Mouse (Mus musculus) right cerebral cortex, adult 18-20 months (tissue): ENCODE data around the gene Coro1b.
"Not testable (repeated sequence)": the region's sequence is repeated elsewhere in the genome, so short reads cannot be mapped to it uniquely, and the experiment has no call there.

Experiments used
- DNase-seq: peaks from one replicate; pipeline ENCODE4 v3.0.0; 2022; ENCODE audit warnings: mixed read lengths

Coro1b gene

DNA sequence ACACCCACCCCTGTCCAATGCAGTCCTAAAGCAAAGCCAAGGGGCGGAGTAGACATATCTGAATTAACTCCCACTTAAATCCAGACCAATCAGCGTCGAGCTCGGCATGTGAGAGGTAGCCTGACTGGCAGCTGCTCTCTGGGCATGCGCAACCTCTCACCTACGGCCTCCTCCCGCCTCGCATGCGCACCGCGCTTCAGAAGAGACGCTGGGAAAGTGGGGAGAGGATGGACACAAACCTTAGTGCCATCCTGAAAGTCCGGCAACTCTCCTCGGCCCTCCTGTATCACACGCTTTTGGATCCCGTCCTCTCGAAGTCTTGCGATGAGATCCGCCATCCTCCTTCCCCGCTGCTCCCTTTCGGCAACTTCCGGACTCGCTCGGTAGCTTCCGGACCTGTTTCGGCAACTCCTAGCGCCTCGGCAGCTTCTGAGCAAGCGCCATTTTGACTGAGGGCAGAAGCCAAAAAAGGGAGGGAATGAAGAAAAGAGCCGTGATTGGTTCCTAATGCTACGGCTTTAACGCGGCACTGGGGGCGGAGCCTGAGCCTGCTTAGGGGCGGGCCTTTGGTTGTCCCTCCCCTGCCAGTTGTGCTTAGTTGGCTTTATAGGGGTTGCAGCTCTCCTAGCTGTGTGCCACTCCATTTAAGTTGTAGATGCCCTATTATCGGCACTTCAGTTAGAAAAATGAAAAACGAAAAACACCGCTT lies 27.2 kb upstream of the Coro1b start:
- DNase-seq: peak; percentile 98

- DNase-seq: not testable (repeated sequence)
Measured at GRCm38 (mm10) chr19:4121896-4122295, 26.5 kb upstream of the Coro1b start.

DNA sequence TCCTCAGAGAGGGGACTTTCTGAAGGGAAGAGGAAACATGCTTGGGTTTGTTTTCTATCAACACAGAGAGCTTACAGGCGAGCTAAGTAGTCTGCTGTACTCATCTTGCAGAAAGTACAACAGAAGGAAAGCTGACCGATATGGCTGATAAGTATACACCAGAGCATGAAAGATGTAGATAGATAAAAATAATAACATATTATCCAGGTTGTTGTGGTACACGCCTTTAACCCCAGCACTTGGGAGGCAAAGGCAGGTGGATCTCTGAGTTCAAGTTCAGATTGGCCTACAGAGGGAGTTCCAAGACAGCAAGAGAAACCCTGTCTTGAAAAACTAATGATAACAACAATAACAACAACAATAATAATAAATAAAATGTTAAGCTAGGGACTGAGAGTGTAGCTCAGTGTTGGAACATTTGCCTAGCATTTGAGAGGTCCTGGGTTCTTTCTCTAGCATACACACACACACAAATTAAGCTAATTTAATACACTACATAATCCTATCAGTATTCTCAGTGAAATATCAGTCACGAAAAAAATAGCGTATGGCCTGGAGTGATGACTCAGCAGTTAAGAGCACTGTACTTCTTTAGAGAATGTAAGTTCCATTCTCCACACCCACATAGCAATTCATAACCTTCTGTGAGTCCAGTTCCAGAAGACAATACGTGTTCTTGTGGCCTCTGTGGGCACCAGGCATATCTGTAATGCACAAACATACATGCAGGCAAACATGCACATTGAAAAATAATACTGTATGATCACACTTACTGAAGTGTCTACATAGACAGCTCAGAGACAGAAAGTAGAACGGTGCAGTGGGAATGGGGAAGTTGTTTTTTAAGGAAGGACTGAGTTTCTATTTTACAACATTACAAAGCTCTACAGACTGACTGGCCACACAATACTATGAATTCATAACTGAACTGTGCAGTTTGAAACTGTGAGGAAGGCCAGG lies 25.7 kb upstream of the Coro1b start:
- DNase-seq: no peak

- no peak for DNase-seq
Measured at GRCm38 (mm10) chr19:4124432-4124831, 24.0 kb upstream of the Coro1b start.

DNA sequence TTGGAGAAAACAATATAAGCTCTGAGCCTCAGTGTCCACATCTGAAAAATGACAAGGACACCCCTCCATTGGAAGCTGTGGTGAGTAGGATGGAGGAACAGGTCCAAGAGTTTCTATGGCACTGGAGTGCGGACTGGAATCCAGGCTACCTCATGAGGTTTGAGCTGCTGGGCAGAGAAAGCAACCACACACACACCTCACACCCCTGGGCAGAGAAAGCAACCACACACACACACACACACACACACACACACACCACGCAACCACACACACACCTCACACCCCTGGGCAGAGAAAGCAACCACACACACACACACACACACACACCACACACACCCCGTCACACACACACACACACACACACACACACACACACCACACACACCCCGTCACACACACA lies 23.2 kb upstream of the Coro1b start:
- DNase-seq: not testable (repeated sequence)

GRCm38 (mm10) chr19:4125741-4126696 lies 22.4 kb upstream of the Coro1b start, which contains the start of gene Aip:
Gene Aip, minus strand, starts transcription at chr19:4125858.
- peak; percentile 99 for DNase-seq

DNA sequence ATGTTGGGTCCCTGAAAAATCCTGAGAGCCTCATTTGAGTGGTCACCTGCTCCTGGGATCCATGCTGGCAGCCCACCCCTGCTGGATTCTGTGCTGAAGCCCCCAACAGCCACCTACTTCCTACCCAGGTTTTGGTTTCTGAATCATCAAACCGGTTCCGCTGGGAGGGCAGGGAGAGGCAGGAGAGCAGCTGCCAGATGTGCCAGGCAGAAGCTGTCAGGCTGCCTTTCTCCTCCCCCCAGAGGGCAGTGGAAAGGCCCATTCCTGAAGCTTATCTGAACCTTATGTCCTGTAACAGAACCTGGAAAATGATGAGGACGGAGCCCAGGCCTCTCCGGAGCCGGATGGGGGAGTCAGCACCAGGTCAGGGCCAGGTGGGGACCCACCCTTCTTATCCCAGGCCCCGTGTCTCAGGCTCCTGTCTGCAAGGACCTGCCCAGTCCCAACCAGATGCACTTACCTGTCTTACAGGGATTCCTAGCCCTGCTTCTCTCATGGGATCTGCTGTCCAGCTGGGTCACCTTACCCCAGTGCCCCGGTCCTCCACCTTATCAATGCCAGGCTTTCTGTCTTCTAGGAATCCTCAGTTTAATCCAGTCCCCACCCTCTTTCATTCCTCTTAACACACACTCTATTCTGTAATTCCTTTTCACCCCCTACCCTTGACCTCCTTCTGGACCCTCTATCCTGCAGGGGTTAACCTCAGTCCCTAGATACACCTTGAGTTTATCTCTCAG lies 21.5 kb upstream of the Coro1b start:
- DNase-seq: peak; percentile 36

DNA sequence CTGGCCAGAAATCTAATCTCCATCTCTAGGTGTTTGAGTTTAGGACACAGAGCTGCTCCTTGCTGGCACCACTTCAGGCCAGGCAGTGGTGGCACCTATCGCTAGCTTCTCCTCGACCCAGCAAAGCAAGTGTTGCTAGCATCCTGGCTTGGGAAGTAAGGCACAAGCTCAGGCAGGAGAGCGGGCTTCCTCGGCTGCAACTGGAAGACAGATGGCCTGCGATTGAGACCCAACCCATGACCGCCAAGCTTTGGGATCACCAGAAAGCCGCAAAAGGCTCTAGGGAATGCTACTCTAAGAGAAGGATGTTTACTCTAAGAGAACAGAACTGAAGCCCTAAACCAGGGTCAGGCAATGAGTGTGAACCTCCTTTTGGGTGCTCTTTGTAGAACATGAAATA lies 19.0 kb upstream of the Coro1b start:
- no peak for DNase-seq

GRCm38 (mm10) chr19:4130106-4130505 lies 18.3 kb upstream of the Coro1b start:
- no peak for DNase-seq

- DNase-seq: no peak
Measured at GRCm38 (mm10) chr19:4131075-4131474, 17.3 kb upstream of the Coro1b start.

DNA sequence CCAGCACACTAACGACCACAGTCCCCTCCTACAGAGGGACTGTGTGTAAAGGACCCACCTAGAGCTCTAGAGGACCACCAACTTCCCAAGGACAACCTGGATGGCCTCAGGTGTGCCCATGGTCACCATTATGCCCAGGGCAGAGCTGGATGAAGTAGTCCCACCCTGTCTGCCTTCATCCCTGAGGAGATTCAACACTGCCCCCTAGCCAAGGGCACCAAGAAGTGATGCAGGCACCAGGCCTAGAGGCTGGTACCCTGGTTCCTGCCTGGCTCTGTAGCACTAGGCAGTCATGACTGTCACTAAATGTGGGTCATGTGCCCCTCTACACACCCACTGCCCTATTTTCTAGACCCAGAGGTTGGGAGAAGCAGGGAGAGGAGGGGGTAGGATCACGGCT lies 16.7 kb upstream of the Coro1b start:
- no peak for DNase-seq

DNA sequence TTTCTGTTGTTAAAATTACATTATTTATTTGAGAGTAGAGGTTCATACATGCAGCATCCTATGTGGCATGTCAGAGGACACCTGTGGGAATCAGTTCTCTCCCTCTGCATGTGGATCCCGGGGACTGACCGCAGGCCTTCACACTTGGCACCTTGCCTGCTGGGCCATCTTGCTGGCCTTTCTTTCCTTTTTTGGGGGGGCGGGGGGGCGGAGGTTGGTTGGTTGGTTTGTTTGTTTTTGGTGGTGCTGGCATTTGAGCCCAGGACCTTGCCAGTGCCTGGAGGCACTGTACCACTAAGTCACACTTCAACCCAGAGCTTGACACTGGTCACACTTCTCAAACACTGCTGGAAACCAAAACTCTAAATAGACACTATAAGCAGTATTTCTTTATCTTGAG lies 14.1 kb upstream of the Coro1b start:
- DNase-seq: no peak

DNA sequence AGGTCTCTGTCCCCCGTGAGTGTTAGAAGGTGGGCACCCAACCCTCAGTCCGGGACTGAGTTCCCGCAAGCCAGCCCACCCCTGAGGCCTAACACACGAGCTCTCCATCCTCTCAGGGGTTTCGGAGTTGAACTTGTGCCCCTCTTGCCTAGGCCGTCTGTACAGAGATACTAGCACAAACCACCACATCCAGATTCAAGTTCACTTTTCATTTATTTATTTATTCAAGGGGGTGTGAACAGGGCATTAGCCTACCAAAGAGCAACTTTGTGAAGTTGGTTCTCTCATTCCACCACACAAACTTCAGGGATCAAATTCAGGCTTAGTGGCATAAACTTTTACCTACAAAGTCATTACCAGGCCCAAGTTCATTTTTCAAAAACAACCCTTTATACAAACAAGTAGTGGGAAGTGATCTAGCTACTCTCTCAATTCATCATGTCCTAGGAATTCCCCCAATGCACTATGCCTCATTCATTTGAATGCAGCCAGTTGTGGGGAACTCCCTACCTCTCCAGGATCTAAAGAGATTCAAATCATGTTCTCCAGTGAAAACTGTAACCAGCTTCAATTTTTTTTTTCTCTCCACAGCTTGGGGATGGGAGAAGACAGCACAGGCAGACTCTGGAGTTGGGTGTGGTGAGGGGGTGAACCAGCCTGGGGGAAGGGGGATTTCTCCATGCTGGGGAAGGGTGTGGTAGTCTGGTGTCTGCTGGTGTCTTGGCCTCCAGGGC lies 13.0 kb upstream of the Coro1b start:
- DNase-seq: not testable (repeated sequence)

DNA sequence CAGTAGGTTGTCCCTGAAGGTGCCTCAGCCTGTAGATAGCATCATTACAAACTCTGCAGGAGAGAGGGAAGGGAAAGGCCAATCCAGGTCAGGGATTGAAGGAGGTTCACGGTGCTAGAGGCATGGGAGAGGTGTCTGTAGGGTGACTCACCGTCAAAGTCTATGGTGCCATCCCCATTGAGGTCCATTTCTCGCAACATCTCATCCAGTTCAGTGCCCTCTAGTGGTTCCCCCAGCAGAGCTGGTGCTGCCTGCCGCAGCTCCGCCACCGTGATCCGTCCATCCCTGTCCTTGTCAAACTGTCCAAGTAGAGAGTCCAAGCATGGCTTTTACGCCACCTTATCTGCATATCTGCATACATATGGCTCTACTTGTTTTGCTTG lies 12.5 kb upstream of the Coro1b start:
- DNase-seq: not testable (repeated sequence)

DNA sequence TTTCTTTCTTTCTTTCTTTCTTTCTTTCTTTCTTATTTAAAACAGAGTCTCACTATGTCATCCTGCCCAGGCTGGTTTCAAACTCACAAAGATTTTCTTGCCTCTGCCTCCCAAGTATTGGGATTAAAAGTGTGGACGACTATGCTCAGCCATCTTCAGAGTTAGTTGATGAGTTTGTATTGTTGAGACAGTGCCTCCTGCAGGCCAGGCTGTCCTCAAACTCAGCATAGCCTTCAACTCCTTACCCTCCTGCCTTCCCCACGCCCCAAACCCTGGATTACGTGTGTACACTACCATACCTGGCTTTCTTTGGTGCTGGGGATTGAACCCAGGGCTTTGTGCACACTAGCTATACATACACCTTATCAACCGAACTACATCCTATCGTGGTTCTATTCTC lies 12.0 kb upstream of the Coro1b start:
- DNase-seq: no peak

DNA sequence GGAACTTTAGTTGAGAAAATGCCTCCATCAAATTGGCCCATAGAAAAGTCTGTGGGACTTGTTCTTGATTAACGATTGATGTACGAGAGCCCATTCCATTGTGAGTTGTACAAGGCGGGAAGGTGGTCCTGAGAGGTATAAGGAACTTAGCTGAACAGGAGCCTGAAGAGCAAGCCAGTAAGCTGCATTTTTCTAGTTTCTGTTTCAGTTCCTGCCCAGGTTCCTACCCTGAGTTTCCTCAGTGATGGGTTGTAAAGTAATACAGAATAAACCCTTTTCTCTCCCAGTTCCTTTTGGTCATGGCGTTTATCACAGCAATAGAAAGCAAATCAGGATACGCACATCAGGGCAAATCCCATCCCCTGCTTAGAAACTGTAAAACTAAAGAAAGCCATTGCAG lies 10.5 kb upstream of the Coro1b start:
- no peak for DNase-seq

GRCm38 (mm10) chr19:4139446-4139845 lies 9.0 kb upstream of the Coro1b start, which contains the start of gene Gpr152:
Gene Gpr152, plus strand, starts transcription at chr19:4139787.
- no peak for DNase-seq

DNA sequence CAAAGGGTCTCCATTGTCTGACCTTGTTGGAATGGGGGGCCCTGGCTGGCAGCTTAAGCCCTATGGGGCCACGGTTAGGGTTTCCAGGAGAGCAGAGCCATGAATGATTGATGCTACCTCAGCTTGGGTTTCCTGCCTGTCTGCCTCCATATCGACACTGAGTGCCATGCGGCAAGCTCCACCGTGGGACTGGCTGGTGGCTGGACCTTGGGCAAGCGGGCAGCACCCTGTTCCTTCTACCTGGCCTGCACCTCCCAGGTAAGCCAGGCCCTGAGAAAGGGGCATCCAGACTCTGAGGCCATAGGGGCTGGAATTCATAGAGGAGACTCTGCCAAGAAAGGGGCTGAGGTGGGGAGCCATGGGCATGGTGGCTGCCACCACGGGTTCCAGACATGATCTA lies 8.3 kb upstream of the Coro1b start:
- no peak for DNase-seq

- DNase-seq: no peak
Measured at GRCm38 (mm10) chr19:4142416-4143173, 5.8 kb upstream of the Coro1b start.

GRCm38 (mm10) chr19:4143759-4144268 lies 4.6 kb upstream of the Coro1b start, which contains the start of gene Cabp4:
Gene Cabp4, minus strand, starts transcription at chr19:4144033.
- no peak for DNase-seq
